Mouse (Mus musculus) heart, adult 2 months (tissue): ENCODE results near the gene Rab11fip4. TPM values are rescaled to one million over a fixed set of nuclear protein-coding genes. Genes with fewer than 3 reads are reported as not detected.

Source experiments
- DNase-seq, 2 experiments: peaks; one replicate each; pipeline ENCODE4 v3.0.0; 2021
- H3K27ac ChIP-seq: fragments of 200-600 bp; 2 replicates; pipeline ENCODE4 v1.8.1; 2022
- H3K27me3 ChIP-seq: fragments of 200-500 bp; 2 replicates; pipeline ENCODE4 v1.6.1; 2012; ENCODE audit warnings: mild to moderate bottlenecking, low read length, inconsistent platforms, mixed read lengths; ENCODE audit not compliant: control insufficient read depth, insufficient read depth
- H3K36me3 ChIP-seq: fragments of 200-500 bp; 2 replicates; pipeline ENCODE4 v1.6.1; 2012; ENCODE audit warnings: low read length, inconsistent platforms; ENCODE audit not compliant: control insufficient read depth, insufficient read depth
- H3K4me1 ChIP-seq: fragments of 200-500 bp; 2 replicates; pipeline ENCODE4 v1.6.1; 2011; ENCODE audit warnings: low read length; ENCODE audit not compliant: control insufficient read depth, insufficient read depth
- H3K4me3 ChIP-seq: fragments of 200-600 bp; 2 replicates; pipeline ENCODE4 v1.8.1; 2022
- H3K79me2 ChIP-seq: fragments of 200-500 bp; replicated peaks from 2 replicates; pipeline ENCODE4 v1.6.1; 2012; ENCODE audit warnings: mild to moderate bottlenecking, inconsistent platforms, low read length, moderate library complexity, mixed read lengths; ENCODE audit not compliant: control insufficient read depth, insufficient read depth
- H3K9ac ChIP-seq: fragments of 200-500 bp; 2 replicates; pipeline ENCODE4 v1.6.1; 2012; ENCODE audit warnings: low read depth, mild to moderate bottlenecking, control low read depth, inconsistent platforms, low read length, mixed read lengths
- CTCF ChIP-seq: fragments of 200-600 bp; IDR thresholded peaks from 2 replicates; pipeline ENCODE4 v1.8.1; 2022; ENCODE audit warnings: antibody characterized with exemption, mild to moderate bottlenecking, moderate library complexity
- EP300 ChIP-seq: fragments of 200-500 bp; IDR thresholded peaks from 2 replicates; pipeline ENCODE4 v1.6.1; 2011; ENCODE audit warnings: low read depth, low read length, control low read depth; ENCODE audit not compliant: insufficient read depth
- POLR2A ChIP-seq: fragments of 200-500 bp; IDR thresholded peaks from 2 replicates; pipeline ENCODE4 v1.6.1; 2011; ENCODE audit warnings: mild to moderate bottlenecking, low read depth, low read length, control low read depth; ENCODE audit not compliant: insufficient read depth
- WGBS: fragments of 180-500 bp; shearing (Covaris S2); methylation state at CpG from one replicate; pipeline ENCODE4 v1.1.7; 2018; 5-methylcytosine and 5-hydroxymethylcytosine counted together
- intact Hi-C: fragments of 180-260 bp; cut with DNase I; formaldehyde crosslinking; loops from one replicate; pipeline ENCODE4 v1.15.1; 2025
- polyA plus RNA-seq: library from polyadenylated mRNA; depleted of rRNA; stranded (reverse); fragments of >200 nt; gene quantifications from 2 replicates; pipeline ENCODE4 v1.2.3, GENCODE M21; 2012
- total RNA-seq, 2 experiments: library from RNA; stranded (reverse); gene quantifications; 2 replicates each; pipeline ENCODE4 v1.2.3; 2021

The Rab11fip4 gene
- total and polyA plus RNA-seq, 3 experiments, result 0.11 to 0.66 (median 0.26) TPM

GRCm38 (mm10) chr11:79714743-79715110, 123.7 kb downstream of the Rab11fip4 start:
- 79% methylated on average over 6 of the region's 6 CpGs for WGBS
- no peaks in the 10 kb centered on the region for H3K36me3 ChIP-seq
- no peak for DNase-seq
- intact Hi-C loops, result no loop called here
- no peak overlapping the region for H3K9ac ChIP-seq
- peaks cover 2% of the 10 kb centered on the region; the same call in 1 of the 2 replicates for H3K27me3 ChIP-seq
- H3K4me1 ChIP-seq, result peaks cover 13% of the 10 kb centered on the region
- no peak overlapping the region for H3K27ac ChIP-seq
- no peaks in the 10 kb centered on the region for H3K79me2 ChIP-seq
- no peak for TF ChIP-seq CTCF
- no peak for TF ChIP-seq POLR2A
- TF ChIP-seq EP300, result no peak
- no peak overlapping the region for H3K4me3 ChIP-seq

GRCm38 (mm10) chr11:79715316-79715715, 124.3 kb downstream of the Rab11fip4 start:
- Histone ChIP-seq H3K36me3 (no peaks in the 10 kb centered on the region), H3K79me2 (no peaks in the 10 kb centered on the region), H3K27ac (no peak overlapping the region), H3K4me3 (no peak overlapping the region), H3K9ac (no peak overlapping the region), H3K4me1 (peaks cover 13% of the 10 kb centered on the region), H3K27me3 (peaks cover 2% of the 10 kb centered on the region; the same call in 1 of the 2 replicates)
- intact Hi-C loops, result no loop called here
- DNase-seq, result peak in 1 of 2 experiments; percentile 32
- no peak for TF ChIP-seq EP300
- TF ChIP-seq CTCF, result no peak
- no peak for TF ChIP-seq POLR2A
- 59% methylated on average over 8 of the region's 8 CpGs for WGBS

DNA sequence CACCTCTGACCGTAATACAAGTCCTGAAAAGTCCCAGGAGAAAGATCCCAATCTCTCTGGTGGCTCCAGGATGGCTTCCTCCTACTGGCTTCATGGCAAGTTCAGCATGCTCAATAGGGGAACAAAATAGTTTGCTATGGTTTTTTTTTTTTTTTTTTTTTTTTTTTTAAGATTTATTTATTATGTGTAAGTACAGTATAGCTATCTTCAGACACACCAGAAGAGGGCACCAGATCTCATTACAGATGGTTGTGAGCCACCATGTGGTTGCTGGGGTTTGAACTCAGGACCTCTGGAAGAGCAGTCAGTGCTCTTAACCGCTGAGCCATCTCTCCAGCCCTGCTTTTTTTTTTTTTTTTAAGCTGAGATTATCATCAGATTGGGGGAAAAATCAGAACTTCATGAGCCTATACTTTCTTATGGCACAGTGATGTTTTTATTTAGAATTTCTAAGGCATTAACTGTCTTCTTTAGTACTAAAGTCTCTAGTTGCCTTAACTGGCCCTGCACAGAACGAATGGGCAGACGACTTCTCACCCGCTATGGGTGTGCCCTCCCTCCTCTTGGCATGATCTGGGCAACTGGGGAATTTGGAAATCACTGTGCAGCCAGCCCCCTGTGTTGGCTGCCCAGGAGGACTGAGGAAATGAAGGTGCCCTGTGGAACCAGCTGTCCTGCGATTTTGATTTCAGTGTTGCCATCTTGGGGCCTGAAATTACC, 124.9 kb downstream of the Rab11fip4 start:
- H3K4me1 ChIP-seq, result peaks cover 13% of the 10 kb centered on the region
- TF ChIP-seq POLR2A, result no peak
- TF ChIP-seq EP300, result no peak
- TF ChIP-seq CTCF, result no peak
- H3K79me2 ChIP-seq, result no peaks in the 10 kb centered on the region
- no peaks in the 10 kb centered on the region for H3K36me3 ChIP-seq
- H3K9ac ChIP-seq, result no peak overlapping the region
- no peak overlapping the region for H3K27ac ChIP-seq
- peaks cover 2% of the 10 kb centered on the region; the same call in 1 of the 2 replicates for H3K27me3 ChIP-seq
- intact Hi-C loops, result no loop called here
- WGBS, result 75% methylated on average over 6 of the region's 6 CpGs
- no peak for DNase-seq
- H3K4me3 ChIP-seq, result no peak overlapping the region

- Histone ChIP-seq H3K9ac (no peak overlapping the region), H3K4me1 (peaks cover 13% of the 10 kb centered on the region), H3K36me3 (no peaks in the 10 kb centered on the region), H3K27ac (no peak overlapping the region), H3K79me2 (no peaks in the 10 kb centered on the region), H3K4me3 (no peak overlapping the region), H3K27me3 (peaks cover 2% of the 10 kb centered on the region; the same call in 1 of the 2 replicates)
- intact Hi-C loops, result no loop called here
- no peak for TF ChIP-seq POLR2A
- TF ChIP-seq CTCF, result no peak
- TF ChIP-seq EP300, result no peak
- no peak for DNase-seq
- WGBS, result 70% methylated on average over 2 of the region's 2 CpGs
Observed at GRCm38 (mm10) chr11:79716453-79716749, 125.4 kb downstream of the Rab11fip4 start.

- H3K36me3 ChIP-seq, result no peaks in the 10 kb centered on the region
- H3K79me2 ChIP-seq, result no peaks in the 10 kb centered on the region
- peaks cover 13% of the 10 kb centered on the region for H3K4me1 ChIP-seq
- intact Hi-C loops, result no loop called here
- DNase-seq, result no peak
- TF ChIP-seq EP300 (no peak), CTCF (no peak), POLR2A (no peak)
- 82% methylated on average over 3 of the region's 3 CpGs for WGBS
- H3K9ac ChIP-seq, result no peak overlapping the region
- H3K27me3 ChIP-seq, result no peaks in the 10 kb centered on the region
- H3K4me3 ChIP-seq, result no peak overlapping the region
- H3K27ac ChIP-seq, result no peak overlapping the region
Observed at GRCm38 (mm10) chr11:79717271-79717670, 126.3 kb downstream of the Rab11fip4 start.

GRCm38 (mm10) chr11:79717801-79718200, 126.8 kb downstream of the Rab11fip4 start:
- H3K4me3 ChIP-seq, result no peak overlapping the region
- H3K36me3 ChIP-seq, result no peaks in the 10 kb centered on the region
- no peak for TF ChIP-seq CTCF
- TF ChIP-seq EP300, result no peak
- no peak for TF ChIP-seq POLR2A
- H3K4me1 ChIP-seq, result peaks cover 13% of the 10 kb centered on the region
- no peaks in the 10 kb centered on the region for H3K27me3 ChIP-seq
- no peak overlapping the region for H3K9ac ChIP-seq
- intact Hi-C loops, result no loop called here
- DNase-seq, result no peak
- H3K27ac ChIP-seq, result no peak overlapping the region
- 84% methylated on average over 7 of the region's 7 CpGs for whole genome bisulfite sequencing
- no peaks in the 10 kb centered on the region for H3K79me2 ChIP-seq
